Mouse (Mus musculus): ENCODE measurements around the gene Ppy.

Gene Ppy

DNA sequence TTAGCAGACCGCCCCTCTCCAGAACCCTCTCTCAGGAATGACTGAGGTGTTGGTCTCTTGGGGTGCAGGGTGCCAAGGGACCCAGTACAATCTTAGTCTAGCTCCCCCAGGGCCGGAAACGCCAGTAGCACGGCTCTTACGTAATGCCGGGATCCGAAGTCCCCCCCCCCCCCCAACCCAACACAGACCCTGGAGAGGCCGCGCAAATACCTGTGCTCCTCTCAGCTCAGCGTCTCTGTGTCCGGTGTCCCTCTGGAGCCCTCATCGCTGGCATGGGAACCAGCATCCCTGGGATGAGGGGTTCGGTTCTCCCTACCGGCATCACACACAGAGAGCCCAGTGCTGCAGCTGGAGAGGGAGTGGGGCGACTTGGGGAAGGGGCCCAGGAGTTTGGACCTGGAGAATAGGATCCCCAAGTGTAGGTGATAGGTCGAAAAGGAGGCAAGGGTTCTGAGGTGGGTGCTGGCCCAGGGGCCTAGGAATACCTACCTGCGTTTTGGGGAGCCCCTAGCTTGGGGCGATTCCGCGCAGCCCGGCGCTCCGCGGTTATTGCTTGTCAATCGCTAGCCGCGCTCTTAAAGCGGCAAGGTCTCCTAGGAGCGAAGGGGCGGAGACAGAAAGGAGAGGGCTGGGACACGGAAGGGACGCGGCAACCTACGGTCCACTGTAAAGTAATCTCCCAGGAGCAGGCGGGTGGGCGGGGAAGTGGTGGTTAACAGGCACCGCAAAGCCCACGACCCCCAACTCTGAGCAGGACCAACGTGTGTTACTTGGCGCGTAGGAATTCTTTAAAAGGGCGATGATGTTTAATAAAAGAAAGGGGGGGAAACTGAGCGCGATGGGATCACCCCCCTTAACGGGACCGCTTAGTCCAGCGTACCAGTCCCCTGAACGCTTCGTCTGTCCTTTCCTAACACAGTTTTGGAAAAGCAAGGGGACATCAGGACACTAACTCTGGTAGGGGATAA, 12.9 kb downstream of the Ppy start, which contains the start of gene Mpp2:
Gene Mpp2 (minus strand): TSS at position 585 of the 968 bp plus-strand sequence.
- peak; percentile 59 for DNase-seq

DNA sequence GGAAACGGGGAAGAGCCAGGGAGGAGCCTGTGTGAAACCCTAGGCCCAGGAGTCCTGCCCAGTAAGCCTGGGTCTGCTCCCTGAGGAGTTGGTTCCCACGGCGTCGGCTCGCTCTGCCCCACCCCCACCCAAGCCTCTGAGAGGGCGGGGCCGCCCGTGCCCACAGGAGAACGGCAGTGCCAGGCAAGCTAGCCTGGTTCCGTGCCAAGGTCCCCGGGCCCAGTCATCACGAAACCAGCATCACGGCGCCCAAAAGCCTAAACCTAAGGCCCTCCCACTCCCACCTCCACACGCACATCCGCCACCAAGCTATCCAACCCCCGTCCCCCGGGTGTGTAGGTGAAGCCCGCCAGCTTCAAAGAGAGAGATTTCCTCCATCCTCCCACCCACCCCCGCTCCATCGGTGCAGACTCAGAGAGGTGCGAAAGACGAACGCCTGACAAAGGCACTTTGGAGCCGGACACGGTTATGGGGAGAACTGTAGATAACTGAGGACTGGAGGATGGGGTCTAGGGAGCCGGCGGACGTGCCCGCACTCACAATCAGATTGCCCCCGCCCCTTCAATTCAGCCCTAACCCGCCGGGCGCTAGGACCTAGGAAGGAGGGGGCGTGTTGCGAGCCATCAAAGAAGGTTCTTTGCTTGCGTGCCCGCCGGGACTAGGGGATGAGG, 13.9 kb downstream of the Ppy start:
- DNase-seq: peak; percentile 69

DNA sequence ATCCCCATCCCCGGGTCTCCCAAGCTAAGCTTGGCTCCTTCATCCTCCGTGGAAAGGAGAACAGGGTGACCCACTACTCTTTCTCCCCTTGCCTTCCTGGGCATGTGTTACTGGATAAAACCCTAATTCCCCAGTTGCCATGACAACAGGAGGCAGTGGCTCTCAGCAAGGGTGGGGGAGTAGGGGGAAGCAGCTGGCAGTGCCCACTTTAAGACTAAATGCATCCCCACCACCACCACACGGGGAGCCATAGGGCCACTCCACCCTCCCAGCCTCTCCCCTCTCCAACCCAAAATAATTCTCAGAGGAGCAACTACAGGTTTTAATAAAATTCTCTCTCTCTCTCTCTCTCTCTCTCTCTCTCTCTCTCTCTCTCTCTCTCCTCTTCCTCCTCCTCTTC, 14.8 kb downstream of the Ppy start:
- DNase-seq: no peak

- no peak for DNase-seq
Observed at GRCm38 (mm10) chr11:102084159-102084558, 17.0 kb downstream of the Ppy start.

GRCm38 (mm10) chr11:102083193-102083592, 17.9 kb downstream of the Ppy start:
- DNase-seq: no peak

GRCm38 (mm10) chr11:102082322-102082721, 18.8 kb downstream of the Ppy start:
- peak; percentile 40 for DNase-seq

GRCm38 (mm10) chr11:102073722-102074121, 27.4 kb downstream of the Ppy start:
- no peak for DNase-seq

DNA sequence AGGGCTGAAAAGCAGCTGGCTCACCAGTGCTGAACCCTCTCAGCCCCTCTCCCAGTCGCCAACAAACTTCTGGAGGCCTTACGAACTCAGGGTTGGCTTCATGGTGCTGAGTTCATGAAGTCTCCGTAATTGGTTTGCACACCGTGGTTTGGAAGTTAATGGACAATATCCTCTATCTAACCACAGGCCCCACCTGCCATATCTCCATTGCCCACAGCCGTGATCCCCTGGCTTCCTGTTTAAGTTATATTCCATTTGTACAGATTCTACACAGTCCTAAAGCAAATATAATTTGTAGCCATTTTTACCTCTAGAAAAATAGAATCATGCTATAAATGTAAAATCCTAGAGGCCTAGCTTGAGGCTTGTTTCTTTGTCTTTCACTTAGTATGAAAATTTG, 28.4 kb downstream of the Ppy start:
- no peak for DNase-seq

DNA sequence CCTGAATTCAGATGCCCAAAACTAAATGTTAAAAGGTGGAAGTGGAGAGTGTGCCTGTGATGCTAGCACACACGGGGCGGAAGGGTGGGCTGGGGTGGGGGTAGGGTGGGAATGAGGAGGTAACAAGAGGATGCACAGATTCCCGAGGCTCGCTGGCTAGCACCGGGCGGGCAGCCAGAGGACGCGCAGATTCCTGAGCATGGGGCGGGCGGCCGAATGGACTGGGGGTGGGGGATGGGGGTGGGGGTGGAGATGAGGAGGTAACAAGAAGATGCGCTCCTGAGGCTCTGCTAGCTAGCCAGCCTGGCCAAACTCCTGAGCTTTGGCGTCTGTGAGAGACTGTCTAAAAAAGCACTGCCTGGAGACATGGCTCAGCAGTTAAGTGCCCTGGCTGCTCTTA, 30.7 kb downstream of the Ppy start:
- no peak for DNase-seq

- DNase-seq: no peak
Observed at GRCm38 (mm10) chr11:102069633-102070032, 31.5 kb downstream of the Ppy start.

- no peak for DNase-seq
Observed at GRCm38 (mm10) chr11:102068969-102069368, 32.1 kb downstream of the Ppy start.

GRCm38 (mm10) chr11:102063076-102063475, 38.0 kb downstream of the Ppy start:
- DNase-seq: no peak

DNA sequence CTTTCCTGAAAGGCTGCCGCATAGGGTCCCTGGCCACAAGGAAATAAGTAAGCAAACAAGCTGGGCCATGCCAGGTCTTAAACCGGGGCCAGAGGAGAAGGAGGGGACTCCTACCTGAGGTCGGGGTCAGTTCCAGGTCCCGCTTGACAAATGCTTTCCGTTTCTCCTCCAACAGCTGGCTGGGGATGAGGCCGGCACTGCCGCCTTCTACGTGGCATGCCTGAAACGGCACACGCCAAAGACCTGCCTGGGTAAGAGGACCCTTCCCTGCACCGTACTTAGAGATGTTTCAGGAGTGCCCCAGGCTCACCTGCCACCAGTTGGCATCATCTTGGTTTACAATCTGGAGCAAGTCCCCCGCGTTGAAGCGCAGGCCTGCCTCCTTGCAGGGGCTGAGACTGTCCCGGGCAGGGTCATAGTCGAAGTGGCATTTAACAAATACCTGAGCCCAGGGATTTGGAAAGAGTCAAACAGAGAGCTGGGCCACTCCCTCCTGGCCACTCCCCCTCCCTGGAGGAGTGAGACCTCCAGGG, 39.1 kb downstream of the Ppy start:
- no peak for DNase-seq

DNA sequence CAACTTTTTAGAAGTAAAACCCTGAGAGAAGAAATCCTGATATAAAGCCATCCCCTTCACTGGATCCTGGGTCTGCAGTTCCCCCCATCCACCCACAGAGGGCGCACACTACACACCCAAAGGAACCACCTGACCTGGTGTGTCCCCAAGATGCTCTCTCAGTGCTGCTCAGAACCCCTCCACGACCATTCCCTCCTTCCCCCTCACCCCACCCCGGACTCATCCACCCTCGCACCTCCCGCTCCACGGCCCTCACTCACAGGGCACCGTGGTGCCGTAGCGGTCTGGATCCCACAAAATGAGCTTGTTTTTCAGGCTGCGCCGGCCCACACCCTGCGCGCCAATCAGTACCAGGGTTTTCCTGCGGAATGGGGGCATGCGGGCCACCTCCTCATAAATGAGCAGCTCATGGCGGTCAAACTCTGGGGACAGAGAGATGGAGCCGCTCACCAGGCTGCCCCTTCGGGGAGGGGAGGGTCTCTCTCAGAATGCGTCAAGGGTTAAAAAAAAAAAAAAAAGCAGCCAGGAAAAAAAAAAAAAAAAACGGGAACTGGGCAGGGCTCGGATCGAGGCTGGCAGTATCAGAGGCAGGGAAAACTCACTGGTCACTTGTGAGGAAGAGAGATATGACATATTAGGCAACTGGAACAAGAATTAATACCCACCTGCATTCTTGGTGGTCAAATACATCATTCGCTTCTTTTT, 39.7 kb downstream of the Ppy start:
- DNase-seq: peak; percentile 78

DNA sequence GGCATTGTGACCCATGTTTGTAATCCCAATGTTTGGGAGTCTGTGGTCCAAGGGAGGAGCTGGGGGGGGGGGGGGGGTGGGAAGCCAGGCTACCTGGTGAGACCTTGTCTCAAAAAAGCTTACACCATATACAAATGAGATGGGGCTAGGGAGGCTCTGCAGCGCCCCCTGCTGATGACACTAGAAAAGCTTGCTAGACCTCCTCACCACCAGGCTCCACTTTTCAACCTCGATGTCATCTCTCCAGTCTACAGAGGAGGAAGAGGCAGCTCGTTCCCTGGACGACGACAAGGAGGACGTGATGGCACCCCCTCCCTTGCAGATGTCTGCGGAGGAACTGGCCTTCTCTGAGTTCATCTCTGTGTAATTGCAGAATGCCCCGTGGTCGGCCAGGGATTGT, 47.3 kb downstream of the Ppy start:
- peak; percentile 68 for DNase-seq

- DNase-seq: no peak
Observed at GRCm38 (mm10) chr11:102053183-102053582, 47.9 kb downstream of the Ppy start.

- DNase-seq: no peak
Observed at GRCm38 (mm10) chr11:102052697-102053096, 48.4 kb downstream of the Ppy start.

DNA sequence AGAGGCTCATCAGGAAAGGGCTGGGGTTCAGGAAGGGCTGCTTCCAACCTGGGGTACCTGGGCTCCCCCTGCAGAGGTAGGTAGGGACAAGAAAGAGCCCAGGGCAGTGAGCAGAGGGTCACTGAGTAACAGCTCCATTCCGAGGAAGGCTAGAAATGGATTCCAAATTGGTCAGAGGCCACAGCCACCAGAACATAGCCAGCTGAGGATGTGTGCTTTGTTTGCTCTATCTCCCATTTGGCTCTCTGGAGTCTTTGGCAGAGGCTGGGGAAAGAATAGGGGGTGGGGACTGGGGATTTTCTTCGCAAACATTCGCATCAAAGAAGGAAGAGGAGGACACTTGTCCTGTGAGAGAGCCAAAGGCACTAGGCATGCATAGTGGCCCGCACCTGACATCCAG, 49.2 kb downstream of the Ppy start:
- DNase-seq: no peak

DNA sequence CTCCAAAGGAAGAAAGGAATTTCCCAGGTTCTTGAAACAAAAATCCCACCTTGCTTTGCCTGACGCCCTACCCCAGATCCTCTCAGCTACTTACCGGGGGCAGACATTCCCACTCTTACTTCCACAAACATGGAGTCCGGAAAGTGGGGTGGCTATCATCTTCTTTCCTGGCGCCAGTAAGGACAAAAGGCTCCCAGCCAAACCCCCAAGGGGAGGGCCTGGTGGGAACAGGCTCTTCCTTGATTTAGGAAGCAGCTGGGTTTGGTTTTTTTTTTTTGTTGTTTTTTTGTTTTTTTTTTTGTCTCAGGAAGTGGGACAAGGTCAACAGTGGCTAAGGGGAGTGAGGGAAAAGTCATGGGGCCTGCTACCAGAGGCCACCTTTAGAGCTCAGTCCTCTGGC, 49.6 kb downstream of the Ppy start:
- DNase-seq: no peak
